Mouse (Mus musculus) cerebellum, postnatal 36 days (tissue): ENCODE results near the gene Tpbpb.
"Not testable (repeated sequence)": the region's sequence is repeated elsewhere in the genome, so short reads cannot be mapped to it uniquely, and the experiment has no call there.

Experiments used
- DNase-seq, 2 experiments: peaks; one replicate each; pipeline ENCODE4 v3.0.0; 2021 to 2022; ENCODE audit warnings: mixed read lengths in 2 of 2

Gene Tpbpb

GRCm38 (mm10) chr13:60904780-60905179 is at the start of gene Tpbpb:
TSS of gene Tpbpb (minus strand) at chr13:60904880.
- DNase-seq = not testable (repeated sequence)

GRCm38 (mm10) chr13:60941884-60942283 is 37.2 kb upstream of the Tpbpb start, which contains the start of gene Tpbpa:
TSS of gene Tpbpa (minus strand) at chr13:60941984.
- DNase-seq = not testable (repeated sequence)

GRCm38 (mm10) chr13:60936500-60936901 is 31.8 kb upstream of the Tpbpb start, which contains the start of the genes Gm49391 and Ctla2a:
TSS of gene Gm49391 (minus strand) at chr13:60936571.
TSS of gene Ctla2a (minus strand) at chr13:60936625.
- DNase-seq = no peak

GRCm38 (mm10) chr13:60935490-60935889 is 30.8 kb upstream of the Tpbpb start, which contains the start of gene Gm49393:
TSS of gene Gm49393 (minus strand) at chr13:60935590.
- DNase-seq = not testable (repeated sequence)

GRCm38 (mm10) chr13:60897328-60897727 is 7.4 kb downstream of the Tpbpb start, which contains the start of gene Ctla2b:
TSS of gene Ctla2b (minus strand) at chr13:60897447.
- DNase-seq = no peak

GRCm38 (mm10) chr13:60896794-60897193 is 7.9 kb downstream of the Tpbpb start, which contains the start of gene Gm49392:
TSS of gene Gm49392 (minus strand) at chr13:60896894.
- not testable (repeated sequence) for DNase-seq

GRCm38 (mm10) chr13:60895406-60896160 is 9.1 kb downstream of the Tpbpb start:
- no peak for DNase-seq

GRCm38 (mm10) chr13:60892301-60892700 is 12.4 kb downstream of the Tpbpb start:
- no peak for DNase-seq

- no peak for DNase-seq
Measured at GRCm38 (mm10) chr13:60864281-60864680, 40.4 kb downstream of the Tpbpb start, which contains the start of gene 4930486L24Rik. TSS of gene 4930486L24Rik (minus strand) at chr13:60864475.
